Mouse (Mus musculus): ENCODE measurements around the gene Xlr4a. TPM values are rescaled to one million over a fixed set of nuclear protein-coding genes. Genes with fewer than 3 reads are reported as not detected.
"Not testable (repeated sequence)": the region's sequence is repeated elsewhere in the genome, so short reads cannot be mapped to it uniquely, and the experiment has no call there.

Gene Xlr4a
- 0.46 TPM in 1 of 2 replicates, not detected in the other for polyA plus RNA-seq (2014; fragmentation: Nextera tagmentation; extraction: Ambion mirVana)

- not testable (repeated sequence) for H3K9me3 ChIP-seq (ENCODE audit: control insufficient read depth, low read length); H3K36me3 ChIP-seq (ENCODE audit: control insufficient read depth, insufficient read depth, low read length); H3K27me3 ChIP-seq (ENCODE audit: control insufficient read depth, insufficient read depth, low read length); H3K4me3 ChIP-seq (ENCODE audit: low read length); H3K4me1 ChIP-seq (ENCODE audit: control insufficient read depth, insufficient read depth, low read length); ATAC-seq (ENCODE audit: low FRiP score, low TSS enrichment); H3K4me2 ChIP-seq (replicated peaks; ENCODE audit: low read depth, low read length); H3K27ac ChIP-seq (ENCODE audit: low read depth, low read length); H3K9ac ChIP-seq (ENCODE audit: low read depth, low read length)
- 85% methylated on average over 17 of the region's 19 CpGs for WGBS
Observed at GRCm38 (mm10) chrX:73082267-73083055, at the start of gene Xlr4a. Gene Xlr4a (minus strand): TSS chrX:73082478.

- H3K27me3 ChIP-seq (ENCODE audit: control insufficient read depth, insufficient read depth, low read length); H3K4me1 ChIP-seq (ENCODE audit: control insufficient read depth, insufficient read depth, low read length); H3K27ac ChIP-seq (ENCODE audit: low read depth, low read length); H3K9ac ChIP-seq (ENCODE audit: low read depth, low read length); H3K4me3 ChIP-seq (ENCODE audit: low read length); H3K36me3 ChIP-seq (ENCODE audit: control insufficient read depth, insufficient read depth, low read length); H3K9me3 ChIP-seq (ENCODE audit: control insufficient read depth, low read length); H3K4me2 ChIP-seq (replicated peaks; ENCODE audit: low read depth, low read length): not testable (repeated sequence)
- ATAC-seq (ENCODE audit: low FRiP score, low TSS enrichment), result peak; percentile 43; the same call in 1 of the 2 replicates
- no CpG with 5 or more reads among the region's 12 CpGs for WGBS
Observed at GRCm38 (mm10) chrX:73122859-73123829, 40.9 kb upstream of the Xlr4a start.

GRCm38 (mm10) chrX:73116747-73117146, 34.5 kb upstream of the Xlr4a start, which contains the start of gene Gm14685:
Gene Gm14685 (plus strand): TSS chrX:73117047.
- H3K4me3 ChIP-seq (ENCODE audit: low read length); H3K4me2 ChIP-seq (replicated peaks; ENCODE audit: low read depth, low read length); H3K27me3 ChIP-seq (ENCODE audit: control insufficient read depth, insufficient read depth, low read length); H3K4me1 ChIP-seq (ENCODE audit: control insufficient read depth, insufficient read depth, low read length); H3K36me3 ChIP-seq (ENCODE audit: control insufficient read depth, insufficient read depth, low read length); ATAC-seq (ENCODE audit: low FRiP score, low TSS enrichment); H3K9ac ChIP-seq (ENCODE audit: low read depth, low read length); H3K9me3 ChIP-seq (ENCODE audit: control insufficient read depth, low read length); H3K27ac ChIP-seq (ENCODE audit: low read depth, low read length): not testable (repeated sequence)
- WGBS, result no CpG with 5 or more reads among the region's 7 CpGs

- not testable (repeated sequence) for H3K4me2 ChIP-seq (replicated peaks; ENCODE audit: low read depth, low read length); H3K27ac ChIP-seq (ENCODE audit: low read depth, low read length); H3K4me3 ChIP-seq (ENCODE audit: low read length); H3K9ac ChIP-seq (ENCODE audit: low read depth, low read length); H3K9me3 ChIP-seq (ENCODE audit: control insufficient read depth, low read length); H3K36me3 ChIP-seq (ENCODE audit: control insufficient read depth, insufficient read depth, low read length); H3K27me3 ChIP-seq (ENCODE audit: control insufficient read depth, insufficient read depth, low read length); H3K4me1 ChIP-seq (ENCODE audit: control insufficient read depth, insufficient read depth, low read length); ATAC-seq (ENCODE audit: low FRiP score, low TSS enrichment)
- WGBS, result 81% methylated on average over 11 of the region's 13 CpGs
Observed at GRCm38 (mm10) chrX:73096941-73097508, 14.7 kb upstream of the Xlr4a start, which contains the start of gene Xlr3a. Gene Xlr3a (minus strand): TSS chrX:73097095.

GRCm38 (mm10) chrX:73066765-73067312, 15.4 kb downstream of the Xlr4a start:
- not testable (repeated sequence) for ATAC-seq (ENCODE audit: low FRiP score, low TSS enrichment)
- no CpG with 5 or more reads among the region's 5 CpGs for WGBS

GRCm38 (mm10) chrX:73064415-73064793, 17.9 kb downstream of the Xlr4a start, which contains the start of gene Pnma3:
Gene Pnma3 (plus strand): TSS chrX:73064787.
- Histone ChIP-seq H3K27me3 (ENCODE audit: control insufficient read depth, insufficient read depth, low read length) (no peaks in the 10 kb centered on the region), H3K4me3 (ENCODE audit: low read length) (peak within 1 kb of the TSS; percentile 19; the same call in 1 of the 2 replicates)
- 0 out of 2 replicates have a peak, but pooled peaks have one; percentile 35 for ATAC-seq (ENCODE audit: low FRiP score, low TSS enrichment)

More at GRCm38 (mm10) chrX:73066765-73067312, 15.4 kb downstream of the Xlr4a start:
- H3K9ac ChIP-seq (ENCODE audit: low read depth, low read length); H3K27me3 ChIP-seq (ENCODE audit: control insufficient read depth, insufficient read depth, low read length); H3K9me3 ChIP-seq (ENCODE audit: control insufficient read depth, low read length); H3K4me2 ChIP-seq (replicated peaks; ENCODE audit: low read depth, low read length); H3K36me3 ChIP-seq (ENCODE audit: control insufficient read depth, insufficient read depth, low read length); H3K4me3 ChIP-seq (ENCODE audit: low read length); H3K4me1 ChIP-seq (ENCODE audit: control insufficient read depth, insufficient read depth, low read length); H3K27ac ChIP-seq (ENCODE audit: low read depth, low read length): not testable (repeated sequence)

GRCm38 (mm10) chrX:73063512-73064414, 18.5 kb downstream of the Xlr4a start:
- H3K27ac ChIP-seq (ENCODE audit: low read depth, low read length), result no peak overlapping the region
- peak overlapping the region; percentile 40 for H3K4me2 ChIP-seq (replicated peaks; ENCODE audit: low read depth, low read length)
- peak overlapping the region; percentile 19; the same call in 1 of the 2 replicates for H3K4me3 ChIP-seq (ENCODE audit: low read length)
- H3K36me3 ChIP-seq (ENCODE audit: control insufficient read depth, insufficient read depth, low read length), result no peaks in the 10 kb centered on the region
- no peak overlapping the region for H3K9ac ChIP-seq (ENCODE audit: low read depth, low read length)
- no peaks in the 10 kb centered on the region for H3K27me3 ChIP-seq (ENCODE audit: control insufficient read depth, insufficient read depth, low read length)
- ATAC-seq (ENCODE audit: low FRiP score, low TSS enrichment), result peak; percentile 57; the same call in 1 of the 2 replicates
- WGBS, result 32% methylated on average over 24 of the region's 24 CpGs
- H3K4me1 ChIP-seq (ENCODE audit: control insufficient read depth, insufficient read depth, low read length), result no peaks in the 10 kb centered on the region
- no peaks in the 10 kb centered on the region for H3K9me3 ChIP-seq (ENCODE audit: control insufficient read depth, low read length)

More at GRCm38 (mm10) chrX:73064415-73064793, 17.9 kb downstream of the Xlr4a start, which contains the start of gene Pnma3:
- Histone ChIP-seq H3K4me2 (replicated peaks; ENCODE audit: low read depth, low read length) (peak within 1 kb of the TSS; percentile 40), H3K4me1 (ENCODE audit: control insufficient read depth, insufficient read depth, low read length) (no peaks in the 10 kb centered on the region), H3K36me3 (ENCODE audit: control insufficient read depth, insufficient read depth, low read length) (no peaks in the 10 kb centered on the region), H3K9ac (ENCODE audit: low read depth, low read length) (no peak within 1 kb of the TSS), H3K9me3 (ENCODE audit: control insufficient read depth, low read length) (no peaks in the 10 kb centered on the region), H3K27ac (ENCODE audit: low read depth, low read length) (no peak within 1 kb of the TSS)
- WGBS, result 49% methylated on average over 7 of the region's 7 CpGs

Data from kidney, embryonic 14.5 days (tissue).